Mouse (Mus musculus) frontal cortex, adult 2 months (tissue): Measurements from ENCODE around the gene Zfp93. TPM values are rescaled to one million over a fixed set of nuclear protein-coding genes. Genes with fewer than 3 reads are reported as not detected.
A peak's percentile ranks its signal among the peaks of the same experiment; 100 is the strongest.

Experiments
- DNase-seq, 2 experiments: peaks; one replicate each; pipeline ENCODE4 v3.0.0; 2022; ENCODE audit warnings: low spot score in 1 of 2; ENCODE audit errors: extremely low spot score in 1 of 2
- polyA plus RNA-seq: library from polyadenylated mRNA; depleted of rRNA; stranded (reverse); fragments of >200 nt; gene quantifications from 2 replicates; pipeline ENCODE4 v1.2.3, GENCODE M21; 2012; rRNA removed

The Zfp93 gene
- polyA plus RNA-seq, 1 experiment = 8.7 TPM

DNA sequence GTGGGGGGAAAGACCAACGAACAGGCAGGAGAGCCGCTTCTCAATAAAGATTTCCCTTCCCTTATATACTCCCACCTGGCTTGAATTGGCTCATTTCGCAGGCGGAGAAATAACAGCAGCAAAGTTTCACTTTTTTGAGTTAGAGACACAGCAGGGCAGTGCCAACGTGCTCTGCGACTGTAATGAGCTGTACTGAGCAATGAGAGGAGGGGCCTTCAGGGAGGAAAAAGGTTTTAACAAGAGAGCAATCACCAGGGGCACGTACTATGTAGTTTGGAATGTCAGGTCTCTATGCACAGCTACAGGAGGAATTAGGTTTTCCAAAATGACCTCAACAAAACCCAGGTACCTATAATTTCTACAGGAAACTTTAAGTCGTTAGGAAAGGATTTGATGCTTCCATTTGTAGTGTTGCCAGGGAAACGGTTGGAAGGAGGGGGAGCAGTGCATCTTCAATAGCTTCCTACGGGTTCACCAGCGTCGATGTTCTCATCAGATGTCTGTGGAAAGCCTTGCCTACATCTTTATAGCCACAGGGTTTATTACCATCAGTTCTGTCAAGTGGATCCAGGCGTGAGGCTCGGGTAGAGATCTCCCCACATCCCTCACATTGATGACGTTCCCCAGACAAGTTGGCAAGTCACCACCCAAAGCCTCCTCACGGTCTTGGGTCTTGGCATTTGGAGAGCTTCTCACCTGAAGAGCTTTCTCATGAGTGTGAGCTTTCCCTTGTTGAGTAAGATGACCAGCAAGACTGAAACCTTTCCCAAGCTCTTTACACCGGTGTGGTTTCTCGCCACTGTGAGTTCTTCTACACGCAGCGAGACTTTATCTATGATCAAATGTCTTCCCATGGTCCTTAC lies 56.3 kb downstream of the Zfp93 start:
- DNase-seq = peak in 1 of 2 experiments; percentile 57

Other genes starting within 250 kb of the Zfp93 start
- gene Vmn1r183, start 217.2 kb upstream of the Zfp93 start, polyA plus RNA-seq = not detected in 2 replicates
- gene Zfp180, start 188.5 kb upstream of the Zfp93 start, polyA plus RNA-seq = 33.3 and 35.1 TPM in 2 replicates
- 8.2 and 9.4 TPM in 2 replicates for gene Zfp112, start 158.1 kb upstream of the Zfp93 start, polyA plus RNA-seq
- gene Zfp235, start 136.3 kb upstream of the Zfp93 start, polyA plus RNA-seq = 17.5 and 18.6 TPM in 2 replicates
- 1.8 and 1.9 TPM in 2 replicates for gene Zfp114, start 95.4 kb upstream of the Zfp93 start, polyA plus RNA-seq
- 3.9 and 4.4 TPM in 2 replicates for gene Zfp111, start 59.0 kb upstream of the Zfp93 start, polyA plus RNA-seq
- 4.4 and 4.5 TPM in 2 replicates for gene Zfp109, start 32.9 kb upstream of the Zfp93 start, polyA plus RNA-seq
- 4.7 and 5.7 TPM in 2 replicates for gene Zfp108, start 15.6 kb upstream of the Zfp93 start, polyA plus RNA-seq
- gene Zfp61, start 30.8 kb downstream of the Zfp93 start, polyA plus RNA-seq = 27.5 and 28.7 TPM in 2 replicates
- 20.3 and 21.0 TPM in 2 replicates for gene Zfp94, start 46.2 kb downstream of the Zfp93 start, polyA plus RNA-seq
- not detected in 2 replicates for gene Tescl, start 63.5 kb downstream of the Zfp93 start, polyA plus RNA-seq
- 0.04 TPM in 1 of 2 replicates, not detected in the other for gene Lypd5, start 78.8 kb downstream of the Zfp93 start, polyA plus RNA-seq
- gene Kcnn4, start 99.8 kb downstream of the Zfp93 start, polyA plus RNA-seq = 2.4 and 3.0 TPM in 2 replicates
- 78.1 and 90.1 TPM in 2 replicates for gene Smg9, start 129.2 kb downstream of the Zfp93 start, polyA plus RNA-seq
- 0.68 and 0.76 TPM in 2 replicates for gene Irgc1, start 181.9 kb downstream of the Zfp93 start, polyA plus RNA-seq
- 1.1 and 1.8 TPM in 2 replicates for gene Plaur, start 192.1 kb downstream of the Zfp93 start, polyA plus RNA-seq
- 225 and 258 TPM in 2 replicates for gene Cadm4, start 211.6 kb downstream of the Zfp93 start, polyA plus RNA-seq
- 82.8 and 84.1 TPM in 2 replicates for gene Zfp428, start 236.6 kb downstream of the Zfp93 start, polyA plus RNA-seq
- gene AC161166.1, start 242.0 kb downstream of the Zfp93 start, polyA plus RNA-seq = not detected in 2 replicates